Mouse (Mus musculus): ENCODE data around the gene Plcb2. TPM values are rescaled to one million over a fixed set of nuclear protein-coding genes. Genes with fewer than 3 reads are reported as not detected.

Gene Plcb2
- polyA plus RNA-seq, 1 experiment = not detected

DNA sequence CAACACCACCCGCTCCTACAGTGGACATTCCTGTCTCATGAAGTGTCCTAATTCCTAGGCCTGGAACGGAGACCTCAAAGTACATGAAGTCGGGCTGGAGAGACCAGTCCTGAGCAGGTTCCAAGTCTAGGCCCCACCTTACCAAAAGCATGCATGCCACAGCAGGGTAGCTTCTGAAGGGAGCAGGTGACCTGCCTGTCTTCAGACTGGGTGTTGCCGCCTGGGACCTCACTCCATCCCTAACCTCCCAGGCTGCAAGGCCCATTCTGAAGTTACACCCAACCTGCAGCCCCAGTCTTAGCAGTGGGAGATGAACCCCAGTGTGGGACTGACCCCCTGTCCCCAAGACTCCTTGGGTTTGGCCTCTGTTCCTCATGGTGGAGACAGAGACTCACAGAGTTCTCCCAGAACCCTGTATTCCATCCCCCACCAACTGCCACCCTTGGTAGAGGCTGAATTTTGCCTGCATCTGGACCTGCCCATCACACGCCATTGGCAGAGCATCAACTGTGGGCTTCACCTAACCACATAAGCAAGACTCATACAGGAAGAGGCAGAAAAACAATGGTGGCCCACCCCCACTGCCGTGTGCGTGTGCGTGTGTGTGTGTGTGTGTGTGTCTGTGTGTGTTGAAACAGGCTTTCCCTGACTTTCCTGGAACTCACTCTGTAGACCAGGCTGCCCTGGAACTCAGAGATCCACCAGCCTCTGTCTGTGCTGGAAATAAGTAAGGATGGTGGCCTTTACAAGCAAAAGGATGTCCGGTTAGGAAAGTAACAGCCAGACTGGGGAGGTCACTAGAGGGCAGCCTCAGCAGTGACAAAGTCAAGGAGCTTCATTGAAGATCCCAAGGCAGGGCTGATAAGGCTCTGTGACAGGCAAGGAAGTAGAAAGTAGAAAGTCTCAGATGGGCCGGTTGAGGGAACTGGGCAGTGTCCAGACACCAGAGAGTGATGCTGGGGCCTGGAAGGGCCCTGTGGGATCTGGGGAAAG is 38.1 kb upstream of the Plcb2 start:
- no peak overlapping the region for H3K9ac ChIP-seq (ENCODE audit: low read depth, poor library complexity, severe bottlenecking)
- no peaks in the 10 kb centered on the region for H3K4me1 ChIP-seq (ENCODE audit: control insufficient read depth, insufficient read depth, low read length)
- no peak overlapping the region for H3K4me3 ChIP-seq (ENCODE audit: low read depth, low read length)
- TF ChIP-seq CTCF (IDR thresholded peaks at IDR 0.05; ENCODE audit: low read depth, low read length) = peak; percentile 9
- TF ChIP-seq POLR2A (IDR thresholded peaks at IDR 0.05; ENCODE audit: insufficient read depth, low read length) = no peak
- TF ChIP-seq EP300 (IDR thresholded peaks at IDR 0.05; ENCODE audit: insufficient read depth, low read depth, low read length) = no peak
- H3K27me3 ChIP-seq (ENCODE audit: control insufficient read depth, insufficient read depth, low read length, poor library complexity, severe bottlenecking) = no peaks in the 10 kb centered on the region
- H3K9me3 ChIP-seq (replicated peaks; ENCODE audit: control insufficient read depth, insufficient read depth, low read length, poor library complexity, severe bottlenecking) = no peaks in the 10 kb centered on the region
- H3K27ac ChIP-seq (ENCODE audit: insufficient read depth, low read length) = no peak overlapping the region
- no peaks in the 10 kb centered on the region for H3K36me3 ChIP-seq (ENCODE audit: control insufficient read depth, insufficient read depth, low read length, poor library complexity, severe bottlenecking)

DNA sequence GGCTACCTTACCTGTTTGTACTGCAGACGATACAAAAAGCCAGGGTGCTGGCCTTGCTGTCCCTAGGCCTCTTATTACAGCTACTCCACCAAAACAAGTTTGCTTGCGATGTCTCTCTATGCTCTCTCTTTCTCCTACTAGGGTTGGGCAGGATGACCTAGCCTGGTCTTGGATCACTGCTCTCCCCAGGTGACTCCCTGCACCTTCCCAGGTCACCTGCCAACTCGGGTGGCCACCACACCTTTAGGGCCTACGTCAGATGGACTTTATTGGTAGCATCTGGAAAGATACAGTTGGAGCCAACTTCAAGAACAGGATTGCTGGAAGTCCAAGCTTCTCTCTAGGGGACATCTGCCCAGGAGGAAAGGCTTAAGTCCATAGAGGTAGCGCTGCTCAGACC is 36.6 kb upstream of the Plcb2 start:
- H3K27ac ChIP-seq (ENCODE audit: insufficient read depth, low read length) = no peak overlapping the region
- no peaks in the 10 kb centered on the region for H3K36me3 ChIP-seq (ENCODE audit: control insufficient read depth, insufficient read depth, low read length, poor library complexity, severe bottlenecking)
- H3K9me3 ChIP-seq (replicated peaks; ENCODE audit: control insufficient read depth, insufficient read depth, low read length, poor library complexity, severe bottlenecking) = no peaks in the 10 kb centered on the region
- no peak overlapping the region for H3K4me3 ChIP-seq (ENCODE audit: low read depth, low read length)
- TF ChIP-seq EP300 (IDR thresholded peaks at IDR 0.05; ENCODE audit: insufficient read depth, low read depth, low read length) (no peak), POLR2A (IDR thresholded peaks at IDR 0.05; ENCODE audit: insufficient read depth, low read length) (no peak), CTCF (IDR thresholded peaks at IDR 0.05; ENCODE audit: low read depth, low read length) (no peak)
- no peaks in the 10 kb centered on the region for H3K4me1 ChIP-seq (ENCODE audit: control insufficient read depth, insufficient read depth, low read length)
- H3K9ac ChIP-seq (ENCODE audit: low read depth, poor library complexity, severe bottlenecking) = no peak overlapping the region
- H3K27me3 ChIP-seq (ENCODE audit: control insufficient read depth, insufficient read depth, low read length, poor library complexity, severe bottlenecking) = no peaks in the 10 kb centered on the region

DNA sequence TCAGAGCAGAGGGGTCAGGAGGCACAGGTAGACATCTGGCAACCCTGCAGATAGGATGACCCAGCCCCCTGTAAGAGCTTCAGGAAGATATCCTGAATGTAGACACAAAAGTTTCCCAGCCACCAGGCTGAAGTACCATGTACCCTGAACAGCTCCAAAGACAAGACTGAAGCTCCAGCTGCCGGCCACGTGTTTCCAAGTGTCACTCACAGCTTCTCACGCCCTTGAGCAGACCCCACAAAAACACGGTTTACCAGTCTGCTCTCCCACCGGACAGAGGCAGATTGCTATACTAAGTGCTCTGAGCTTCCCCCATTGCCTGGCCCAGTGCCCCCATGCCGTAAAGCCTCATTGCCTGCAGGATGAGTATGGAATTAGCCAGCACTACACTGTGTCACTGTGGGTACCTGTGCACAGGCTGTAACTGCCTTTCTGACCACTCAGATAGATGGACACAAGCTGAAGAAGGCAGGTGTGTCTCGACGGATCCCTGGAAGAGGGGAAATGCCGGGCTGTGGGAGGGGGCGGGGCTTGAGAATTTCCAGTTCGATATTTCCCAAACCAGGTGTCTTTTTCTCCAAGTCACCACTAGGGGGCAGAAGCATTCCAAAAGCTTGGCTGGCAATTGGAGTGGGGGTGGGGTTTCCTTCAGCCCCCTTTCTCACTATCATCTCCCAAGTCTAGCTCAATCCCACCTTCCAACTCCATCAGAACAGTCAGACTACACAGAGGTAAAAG is 36.0 kb upstream of the Plcb2 start:
- Histone ChIP-seq H3K9me3 (replicated peaks; ENCODE audit: control insufficient read depth, insufficient read depth, low read length, poor library complexity, severe bottlenecking) (no peaks in the 10 kb centered on the region), H3K9ac (ENCODE audit: low read depth, poor library complexity, severe bottlenecking) (no peak overlapping the region), H3K36me3 (ENCODE audit: control insufficient read depth, insufficient read depth, low read length, poor library complexity, severe bottlenecking) (no peaks in the 10 kb centered on the region), H3K27me3 (ENCODE audit: control insufficient read depth, insufficient read depth, low read length, poor library complexity, severe bottlenecking) (no peaks in the 10 kb centered on the region), H3K4me3 (ENCODE audit: low read depth, low read length) (no peak overlapping the region), H3K27ac (ENCODE audit: insufficient read depth, low read length) (no peak overlapping the region), H3K4me1 (ENCODE audit: control insufficient read depth, insufficient read depth, low read length) (no peaks in the 10 kb centered on the region)
- TF ChIP-seq POLR2A (IDR thresholded peaks at IDR 0.05; ENCODE audit: insufficient read depth, low read length) (no peak), CTCF (IDR thresholded peaks at IDR 0.05; ENCODE audit: low read depth, low read length) (peak; percentile 55)

DNA sequence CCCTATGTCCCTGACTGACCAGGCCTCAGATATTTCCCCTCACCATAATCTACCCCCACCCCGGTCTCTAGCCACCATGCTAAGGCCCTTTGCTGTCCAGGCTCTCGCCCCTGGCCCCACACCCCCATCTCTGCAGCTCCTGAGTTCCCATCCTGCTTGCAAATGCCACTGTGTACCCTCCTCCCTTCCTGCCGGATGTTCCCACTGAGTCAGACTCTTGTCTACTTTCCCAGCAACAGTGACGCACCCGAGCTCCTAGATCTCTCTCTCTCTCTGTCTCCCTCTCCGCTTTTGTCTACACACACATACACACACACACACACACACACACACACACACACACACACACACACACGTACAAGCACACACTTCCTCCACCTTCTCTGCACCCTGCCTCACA is 35.2 kb upstream of the Plcb2 start:
- no peaks in the 10 kb centered on the region for H3K27me3 ChIP-seq (ENCODE audit: control insufficient read depth, insufficient read depth, low read length, poor library complexity, severe bottlenecking)

DNA sequence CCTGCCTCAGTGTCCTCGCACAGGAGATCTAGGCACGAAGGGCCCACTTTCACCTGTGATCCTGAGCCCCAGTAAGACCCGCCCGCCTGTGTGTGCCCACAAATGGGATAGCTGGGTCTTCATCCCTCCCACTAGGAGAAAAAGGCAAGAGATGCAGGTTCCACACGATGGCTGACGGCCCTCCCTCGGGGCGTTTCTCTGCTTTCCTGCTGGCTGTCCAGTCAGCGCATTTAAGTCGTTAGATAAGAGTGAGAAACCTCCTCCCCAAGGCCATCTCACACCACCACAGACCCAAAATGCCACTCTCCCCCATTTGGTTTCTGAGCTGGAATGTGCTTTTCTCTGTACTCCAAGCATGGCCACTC is 34.5 kb upstream of the Plcb2 start:
- Histone ChIP-seq H3K27me3 (ENCODE audit: control insufficient read depth, insufficient read depth, low read length, poor library complexity, severe bottlenecking) (no peaks in the 10 kb centered on the region), H3K4me3 (ENCODE audit: low read depth, low read length) (peak overlapping the region; percentile 6; the same call in 1 of the 2 replicates), H3K36me3 (ENCODE audit: control insufficient read depth, insufficient read depth, low read length, poor library complexity, severe bottlenecking) (no peaks in the 10 kb centered on the region), H3K9ac (ENCODE audit: low read depth, poor library complexity, severe bottlenecking) (peak overlapping the region; percentile 32; the same call in 1 of the 2 replicates), H3K9me3 (replicated peaks; ENCODE audit: control insufficient read depth, insufficient read depth, low read length, poor library complexity, severe bottlenecking) (no peaks in the 10 kb centered on the region), H3K4me1 (ENCODE audit: control insufficient read depth, insufficient read depth, low read length) (no peaks in the 10 kb centered on the region), H3K27ac (ENCODE audit: insufficient read depth, low read length) (no peak overlapping the region)
- TF ChIP-seq CTCF (IDR thresholded peaks at IDR 0.05; ENCODE audit: low read depth, low read length) (no peak), POLR2A (IDR thresholded peaks at IDR 0.05; ENCODE audit: insufficient read depth, low read length) (no peak), EP300 (IDR thresholded peaks at IDR 0.05; ENCODE audit: insufficient read depth, low read depth, low read length) (no peak)

More for the DNA sequence above, 35.2 kb upstream of the Plcb2 start:
- Histone ChIP-seq H3K27ac (ENCODE audit: insufficient read depth, low read length) (no peak overlapping the region), H3K4me3 (ENCODE audit: low read depth, low read length) (no peak overlapping the region), H3K4me1 (ENCODE audit: control insufficient read depth, insufficient read depth, low read length) (no peaks in the 10 kb centered on the region), H3K36me3 (ENCODE audit: control insufficient read depth, insufficient read depth, low read length, poor library complexity, severe bottlenecking) (no peaks in the 10 kb centered on the region), H3K9me3 (replicated peaks; ENCODE audit: control insufficient read depth, insufficient read depth, low read length, poor library complexity, severe bottlenecking) (no peaks in the 10 kb centered on the region), H3K9ac (ENCODE audit: low read depth, poor library complexity, severe bottlenecking) (no peak overlapping the region)
- TF ChIP-seq CTCF (IDR thresholded peaks at IDR 0.05; ENCODE audit: low read depth, low read length) (no peak), POLR2A (IDR thresholded peaks at IDR 0.05; ENCODE audit: insufficient read depth, low read length) (no peak), EP300 (IDR thresholded peaks at IDR 0.05; ENCODE audit: insufficient read depth, low read depth, low read length) (no peak)

All from ES-Bruce4 (cell line).